Mouse (Mus musculus): ENCODE measurements around the gene Ralgps2.
A peak's percentile ranks its signal among the peaks of the same experiment; 100 is the strongest.

Gene Ralgps2

DNA sequence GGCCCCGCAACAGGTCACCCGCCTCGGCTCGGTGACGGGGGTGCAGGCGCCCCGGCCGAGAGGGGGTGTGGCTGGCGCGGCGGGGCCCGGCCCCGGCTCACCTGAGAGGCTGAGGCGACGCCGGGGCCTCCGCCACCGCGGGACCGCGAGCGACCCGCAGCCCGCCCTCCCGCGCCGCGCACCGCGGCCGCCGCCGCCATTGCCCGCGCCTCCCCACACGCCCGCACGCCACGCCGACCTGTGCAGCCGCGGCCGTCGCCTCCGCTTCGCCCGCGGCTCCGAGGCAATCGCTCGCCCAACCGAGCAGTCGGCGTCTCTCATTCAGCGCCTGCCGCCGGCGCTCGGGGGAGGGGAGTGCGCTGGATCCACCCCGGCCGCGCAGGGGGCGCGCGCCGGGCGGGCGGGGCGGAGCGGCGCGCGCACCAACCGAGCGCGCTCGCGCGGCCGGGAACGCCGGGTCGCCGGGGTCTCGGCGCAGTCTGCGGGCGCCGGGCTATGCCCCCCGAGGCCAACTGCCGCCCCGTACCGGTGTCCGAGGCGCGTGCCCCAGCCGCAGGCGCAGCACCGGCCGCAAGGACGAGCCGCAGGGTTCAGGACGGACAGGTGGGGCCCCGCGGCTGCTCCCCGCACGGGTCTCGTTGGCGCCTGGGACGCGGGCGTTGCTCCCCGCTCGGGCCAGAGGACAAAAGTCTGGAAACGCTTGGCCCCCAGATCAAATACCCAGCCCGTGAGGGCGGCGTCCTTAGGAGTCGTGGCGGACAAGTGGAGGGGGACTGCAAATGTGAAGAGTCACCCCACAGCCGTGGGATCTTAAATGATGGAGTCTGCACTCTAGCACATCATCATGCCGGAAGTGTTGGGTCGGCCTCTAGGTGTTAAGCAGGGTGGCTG, at the start of gene Ralgps2:
Gene Ralgps2, minus strand, starts transcription at position 376 of the 891 bp plus-strand sequence.
- peak; percentile 54 to 67 for DNase-seq (ENCODE audit: low spot score in 2 of 2)

DNA sequence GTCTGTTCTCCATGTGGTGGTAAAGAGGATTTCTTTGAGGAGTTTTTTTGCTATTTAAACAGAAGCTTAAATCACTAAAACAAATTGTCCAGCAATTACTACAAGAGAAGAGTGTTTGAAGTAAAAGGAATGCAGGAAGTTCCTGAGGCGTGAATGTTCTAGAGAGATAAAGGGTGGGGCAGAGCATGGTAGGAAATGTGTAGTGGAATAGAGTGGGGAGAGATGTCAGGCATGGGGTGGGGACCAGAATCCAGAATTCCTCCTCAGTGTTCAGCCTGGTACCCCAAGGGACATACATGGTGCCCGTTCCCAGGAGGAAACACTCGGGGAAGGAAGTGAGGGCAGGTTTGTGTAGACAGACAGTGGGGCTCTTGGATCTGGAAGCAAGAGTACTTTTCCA, 48.1 kb upstream of the Ralgps2 start:
- no peak for DNase-seq (ENCODE audit: low spot score in 2 of 2)

DNA sequence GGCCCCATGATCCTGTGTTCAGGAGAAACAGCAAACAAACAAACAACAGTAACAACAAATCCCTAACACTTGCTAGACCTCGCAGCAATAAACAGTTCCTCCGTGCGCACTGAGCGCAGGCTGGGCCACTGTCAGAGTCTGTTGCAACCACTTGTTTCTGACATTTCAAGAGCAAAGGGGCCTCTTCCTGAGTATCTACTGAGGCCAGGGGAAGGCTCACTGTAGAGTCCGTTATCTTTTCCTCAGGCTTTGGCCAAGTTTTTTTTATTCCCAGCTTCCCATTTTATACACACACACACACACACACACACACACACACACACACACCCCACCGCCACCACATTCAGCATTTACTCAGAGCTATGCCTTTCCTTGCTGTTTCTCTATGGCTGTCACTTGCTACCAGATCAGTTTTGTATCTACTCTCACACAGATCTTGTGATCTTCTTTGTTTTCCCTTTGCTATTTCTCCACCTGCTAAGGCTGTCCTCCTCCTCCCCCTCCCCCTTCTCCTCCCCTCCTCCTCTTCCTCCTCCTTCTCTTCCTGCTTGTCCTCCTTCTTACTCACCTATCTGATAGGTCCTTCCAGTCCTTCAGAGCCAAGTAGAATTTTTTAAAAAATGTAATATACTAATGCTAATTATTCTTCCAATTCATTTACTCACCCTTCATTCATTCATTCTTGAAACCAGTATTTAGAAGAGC, 47.4 kb upstream of the Ralgps2 start:
- no peak for DNase-seq (ENCODE audit: low spot score in 2 of 2)

- DNase-seq (ENCODE audit: low spot score in 2 of 2) = no peak
Observed at GRCm38 (mm10) chr1:156985657-156986640, 46.5 kb upstream of the Ralgps2 start.

- no peak for DNase-seq (ENCODE audit: low spot score in 2 of 2)
Observed at GRCm38 (mm10) chr1:156983009-156983870, 43.8 kb upstream of the Ralgps2 start.

- no peak for DNase-seq (ENCODE audit: low spot score in 2 of 2)
Observed at GRCm38 (mm10) chr1:156981975-156982374, 42.5 kb upstream of the Ralgps2 start.

DNA sequence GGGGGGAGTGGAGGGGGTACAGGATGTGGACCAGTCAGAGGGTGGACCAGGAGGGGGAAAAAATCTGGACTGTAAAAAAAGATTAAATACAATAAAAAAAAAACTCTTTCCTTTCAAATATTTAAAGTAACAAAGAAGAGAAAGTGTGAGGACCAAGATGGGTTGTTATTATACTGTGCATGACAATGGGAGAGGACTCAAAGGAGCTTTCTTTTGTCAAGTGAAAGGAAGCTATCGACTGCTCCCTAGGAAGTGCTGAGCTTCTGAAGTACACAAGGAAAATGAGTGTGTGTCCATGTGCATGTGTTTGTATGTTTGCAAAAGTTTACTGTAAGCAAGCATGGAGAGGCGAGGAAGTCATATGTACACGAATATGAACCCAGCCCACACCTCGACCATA, 40.3 kb upstream of the Ralgps2 start:
- no peak for DNase-seq (ENCODE audit: low spot score in 2 of 2)

- DNase-seq (ENCODE audit: low spot score in 2 of 2) = no peak
Observed at GRCm38 (mm10) chr1:156978656-156979055, 39.2 kb upstream of the Ralgps2 start.

DNA sequence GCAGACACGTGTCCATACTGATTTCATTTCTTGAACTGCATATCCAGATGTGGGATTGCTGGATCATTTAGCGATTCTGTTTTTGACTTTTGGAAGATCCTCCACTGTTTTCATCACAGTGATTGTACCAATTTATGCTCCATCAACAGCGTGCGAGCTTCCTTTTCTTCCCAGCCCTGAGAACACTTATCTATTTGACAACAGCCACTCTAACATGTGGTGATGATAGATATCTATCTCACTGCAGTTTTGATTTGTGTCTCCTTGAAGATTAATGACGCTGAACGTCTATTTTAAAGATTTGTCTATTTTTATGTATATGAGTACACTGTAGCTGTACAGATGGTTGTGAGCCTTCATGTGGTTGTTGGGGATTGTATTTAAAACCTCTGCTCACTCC, 34.4 kb upstream of the Ralgps2 start:
- no peak for DNase-seq (ENCODE audit: low spot score in 2 of 2)

GRCm38 (mm10) chr1:156972391-156972790, 33.0 kb upstream of the Ralgps2 start:
- DNase-seq (ENCODE audit: low spot score in 2 of 2) = no peak

- no peak for DNase-seq (ENCODE audit: low spot score in 2 of 2)
Observed at GRCm38 (mm10) chr1:156971206-156971811, 31.9 kb upstream of the Ralgps2 start.

DNA sequence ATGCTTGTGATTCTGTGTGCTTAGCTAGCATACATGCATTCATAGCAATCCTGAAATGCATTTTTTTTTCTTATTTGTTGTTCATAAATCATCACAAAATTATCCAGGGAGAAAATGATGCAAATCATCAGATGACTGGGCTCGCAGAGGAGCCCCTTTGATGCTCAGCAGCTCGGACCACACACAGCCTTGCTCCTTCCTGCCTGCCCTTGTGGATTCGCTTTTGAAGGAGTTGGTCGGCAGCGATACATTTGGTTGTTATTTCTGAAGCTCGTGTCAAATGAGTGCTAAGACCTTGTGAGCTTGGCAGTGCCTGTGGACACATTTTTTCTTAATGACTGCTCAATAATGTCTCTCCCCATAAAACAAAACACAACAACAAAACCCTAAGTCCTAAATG, 31.2 kb upstream of the Ralgps2 start:
- DNase-seq (ENCODE audit: low spot score in 2 of 2) = no peak

DNA sequence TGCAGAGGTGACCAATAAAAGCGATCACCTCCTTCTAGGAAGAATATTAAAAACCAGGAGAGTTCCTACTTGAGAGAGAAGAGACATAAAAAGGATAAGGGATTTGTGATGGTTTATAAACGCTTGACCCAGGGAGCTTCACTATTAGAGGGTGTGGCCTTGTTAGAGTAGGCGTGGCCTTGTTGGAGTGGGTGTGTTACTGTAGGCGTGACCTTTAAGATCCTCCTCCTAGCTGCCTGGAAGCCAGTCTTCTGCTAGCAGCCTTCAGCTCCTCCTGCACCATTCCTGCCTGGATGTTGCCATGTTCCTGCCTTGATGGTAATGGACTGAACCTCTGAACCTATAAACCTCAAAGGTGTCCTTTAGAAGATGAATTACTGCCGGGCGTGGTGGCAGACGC, 28.7 kb upstream of the Ralgps2 start:
- DNase-seq (ENCODE audit: low spot score in 2 of 2) = no peak

DNA sequence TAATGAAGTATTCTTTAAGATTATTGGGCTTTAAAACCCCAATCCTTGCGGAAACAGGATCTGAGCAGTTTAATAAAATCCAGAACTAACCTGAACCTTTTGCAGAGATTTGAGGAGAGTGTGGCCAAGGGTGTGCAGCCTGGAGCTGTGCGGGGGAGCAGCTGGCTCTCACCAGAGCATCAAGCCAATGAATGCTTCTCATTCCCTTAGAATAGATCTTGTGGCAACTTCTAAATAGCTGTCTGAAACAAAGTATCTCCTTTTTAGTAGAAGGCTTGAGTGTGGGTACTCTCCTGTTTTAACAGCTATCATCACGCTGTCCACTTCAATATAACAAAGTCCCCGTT, 25.1 kb upstream of the Ralgps2 start:
- DNase-seq (ENCODE audit: low spot score in 2 of 2) = no peak

- no peak for DNase-seq (ENCODE audit: low spot score in 2 of 2)
Observed at GRCm38 (mm10) chr1:156963871-156964585, 24.6 kb upstream of the Ralgps2 start.

- DNase-seq (ENCODE audit: low spot score in 2 of 2) = no peak
Observed at GRCm38 (mm10) chr1:156961481-156962265, 22.2 kb upstream of the Ralgps2 start.

DNA sequence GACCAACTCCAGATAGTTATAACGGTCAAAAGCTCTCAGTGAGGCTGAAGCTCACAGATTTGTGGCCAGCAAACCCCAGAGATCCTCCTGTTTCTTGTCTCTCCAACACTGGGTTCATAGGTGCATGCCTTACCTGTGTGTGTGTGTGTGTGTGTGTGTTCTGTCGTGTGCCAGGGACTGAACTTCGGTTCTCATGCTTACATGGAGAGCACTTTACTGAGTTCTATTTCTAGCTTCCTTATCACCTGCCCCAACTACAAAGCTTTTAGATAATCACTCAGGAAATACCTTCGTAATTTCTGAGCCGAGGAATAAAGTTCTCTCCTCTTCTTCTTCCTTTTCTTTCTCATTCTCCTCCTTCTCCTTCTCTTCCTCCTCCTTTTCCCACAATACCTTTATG, 19.6 kb upstream of the Ralgps2 start:
- no peak for DNase-seq (ENCODE audit: low spot score in 2 of 2)

GRCm38 (mm10) chr1:156957360-156957759, 17.9 kb upstream of the Ralgps2 start:
- DNase-seq (ENCODE audit: low spot score in 2 of 2) = no peak
